Mouse (Mus musculus) hindbrain, embryonic 16.5 days (tissue): ENCODE data around the gene Zfp280b. TPM values are rescaled to one million over a fixed set of nuclear protein-coding genes. Genes with fewer than 3 reads are reported as not detected.
"Not testable (repeated sequence)": the region's sequence is repeated elsewhere in the genome, so short reads cannot be mapped to it uniquely, and the experiment has no call there.

Experiments used
- ATAC-seq: fragments of 200-750 bp; cut with Nextera tagmentation; 2 replicates; pipeline ENCODE4 v1.8.0; 2017; ENCODE audit warnings: moderate TSS enrichment, moderate library complexity
- H3K27ac ChIP-seq: fragments of 300-500 bp; sonication (generic); 2 replicates; pipeline ENCODE4 v1.5.1; 2014; ENCODE audit warnings: low read depth, mild to moderate bottlenecking, control low read depth, low read length, moderate library complexity
- H3K27me3 ChIP-seq: fragments of 300-500 bp; sonication (generic); replicated peaks from 2 replicates; pipeline ENCODE4 v1.6.1; 2014; ENCODE audit warnings: low read length; ENCODE audit not compliant: control insufficient read depth, insufficient read depth
- H3K36me3 ChIP-seq: fragments of 300-500 bp; sonication (generic); 2 replicates; pipeline ENCODE4 v1.6.1; 2014; ENCODE audit warnings: mild to moderate bottlenecking, low read length, moderate library complexity, mixed read lengths; ENCODE audit not compliant: control insufficient read depth, insufficient read depth
- H3K4me1 ChIP-seq: fragments of 300-500 bp; sonication (generic); 2 replicates; pipeline ENCODE4 v1.6.1; 2014; ENCODE audit warnings: low read depth, low read length; ENCODE audit not compliant: control insufficient read depth, insufficient read depth
- H3K4me2 ChIP-seq: fragments of 300-500 bp; sonication (generic); 2 replicates; pipeline ENCODE4 v1.6.1; 2014; ENCODE audit warnings: mild to moderate bottlenecking, low read length, control low read depth, moderate library complexity
- H3K4me3 ChIP-seq: fragments of 300-500 bp; sonication (generic); 2 replicates; pipeline ENCODE4 v1.5.1; 2014; ENCODE audit warnings: mild to moderate bottlenecking, low read length, control low read depth, moderate library complexity
- H3K9ac ChIP-seq: fragments of 300-500 bp; sonication (generic); 2 replicates; pipeline ENCODE4 v1.6.1; 2014; ENCODE audit warnings: low read depth, mild to moderate bottlenecking, control low read depth, low read length, moderate library complexity
- H3K9me3 ChIP-seq: fragments of 300-500 bp; sonication (generic); 2 replicates; pipeline ENCODE4 v1.6.1; 2014; ENCODE audit warnings: mild to moderate bottlenecking, low read length, moderate library complexity; ENCODE audit not compliant: control insufficient read depth
- WGBS: fragments of 180-500 bp; shearing (Covaris S2); extraction: QIAGEN DNeasy Blood & Tissue Kit; methylation state at CpG from one replicate; pipeline ENCODE4 v1.1.7; 2014; 5-methylcytosine and 5-hydroxymethylcytosine counted together
- polyA plus RNA-seq: library from polyadenylated mRNA; unstranded; fragments of >200 nt; fragmentation: Nextera tagmentation; extraction: Ambion mirVana; gene quantifications from 2 replicates; pipeline ENCODE4 v1.2.1, GENCODE M21; 2015

The Zfp280b gene
- polyA plus RNA-seq, 1 experiment from 2014 or later, result 10.3 TPM

DNA sequence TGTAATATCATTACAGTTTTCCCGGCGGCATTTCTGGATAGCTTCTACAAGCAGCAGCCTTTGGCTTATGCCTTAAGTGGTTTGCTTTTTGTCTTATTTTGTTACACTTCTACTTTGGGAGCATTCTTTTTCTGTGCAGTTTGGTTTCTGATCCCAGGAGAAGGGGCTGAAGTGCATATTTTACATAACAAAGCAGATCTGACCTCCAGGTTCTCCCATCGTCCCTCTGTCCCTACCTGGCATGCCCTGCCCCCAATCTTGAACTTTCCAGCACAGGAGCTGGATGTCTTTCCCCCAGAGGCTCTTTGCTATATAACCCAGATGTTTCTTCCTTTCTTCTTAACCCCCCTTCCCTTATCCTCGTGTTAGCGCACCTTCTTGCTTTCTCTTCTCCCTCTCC is 12.9 kb downstream of the Zfp280b start:
- no peak overlapping the region for H3K4me3 ChIP-seq
- H3K27ac ChIP-seq, result no peak overlapping the region
- no peaks in the 10 kb centered on the region for H3K9me3 ChIP-seq
- H3K4me1 ChIP-seq, result no peaks in the 10 kb centered on the region
- H3K36me3 ChIP-seq, result peaks cover 14% of the 10 kb centered on the region
- no peak overlapping the region for H3K9ac ChIP-seq
- no peak for ATAC-seq
- WGBS, result 51% methylated on average over 5 of the region's 5 CpGs
- no peaks in the 10 kb centered on the region for H3K27me3 ChIP-seq
- H3K4me2 ChIP-seq, result no peak overlapping the region

DNA sequence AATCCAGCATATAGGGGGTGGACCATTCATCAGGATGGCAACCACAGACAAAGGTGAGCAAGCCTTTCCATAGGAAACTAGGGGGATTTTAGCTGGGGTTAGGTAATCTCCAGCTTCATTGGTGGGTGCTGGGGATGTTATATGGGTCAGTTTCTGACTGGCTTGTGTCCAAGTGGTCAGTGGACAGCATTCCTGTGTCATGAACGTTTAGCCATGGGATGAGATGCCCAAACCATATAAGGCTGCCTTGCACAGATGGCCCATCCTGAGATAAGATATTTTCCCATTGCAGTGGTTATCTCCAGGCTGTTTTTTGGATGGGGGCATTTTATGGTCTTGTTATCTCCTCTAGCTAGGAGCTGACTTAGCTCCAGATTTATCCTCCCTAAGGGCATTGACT is 14.3 kb downstream of the Zfp280b start:
- H3K9ac ChIP-seq, result no peak overlapping the region
- no peaks in the 10 kb centered on the region for H3K9me3 ChIP-seq
- no peak overlapping the region for H3K4me2 ChIP-seq
- H3K27ac ChIP-seq, result no peak overlapping the region
- 64% methylated on average over 1 of the region's 1 CpGs for WGBS
- no peak overlapping the region for H3K4me3 ChIP-seq
- no peaks in the 10 kb centered on the region for H3K4me1 ChIP-seq
- ATAC-seq, result no peak
- H3K27me3 ChIP-seq, result no peaks in the 10 kb centered on the region
- peaks cover 6% of the 10 kb centered on the region for H3K36me3 ChIP-seq

DNA sequence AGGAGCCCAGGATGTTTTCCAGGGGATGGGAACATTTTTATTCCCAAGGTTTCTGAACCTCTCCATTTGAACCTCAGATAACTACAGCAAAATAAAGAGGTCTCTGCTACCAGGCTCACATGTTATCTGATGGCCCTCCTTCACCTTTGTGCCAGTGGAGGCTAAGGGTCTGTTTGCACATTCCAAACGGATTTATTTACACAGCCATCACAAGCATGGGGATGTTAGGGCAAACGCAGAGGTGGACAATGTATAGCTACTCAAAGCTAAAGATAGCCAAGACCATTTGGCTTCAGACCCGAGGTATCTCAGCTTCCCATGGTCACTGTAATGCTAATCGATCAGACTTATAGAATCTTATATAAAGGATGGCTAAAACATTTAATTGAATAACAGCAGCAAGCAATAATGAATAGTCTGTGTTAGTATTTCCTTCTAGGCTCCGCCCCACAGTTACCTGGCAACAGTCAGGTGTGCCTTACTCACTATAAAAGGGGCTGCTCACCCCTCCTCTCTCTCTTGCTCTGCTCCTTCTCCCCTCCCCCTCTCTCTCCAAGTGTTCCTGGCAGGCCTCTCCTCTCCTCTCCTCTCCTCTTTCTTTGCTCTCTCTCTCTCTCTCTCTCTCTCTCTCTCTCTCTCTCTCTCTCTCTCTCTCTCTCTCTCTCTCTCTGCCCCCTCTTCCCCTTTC is 14.9 kb downstream of the Zfp280b start:
- H3K27ac ChIP-seq, result no peak overlapping the region
- H3K36me3 ChIP-seq, result peaks cover 6% of the 10 kb centered on the region
- no peak overlapping the region for H3K9ac ChIP-seq
- no peak overlapping the region for H3K4me2 ChIP-seq
- no peak overlapping the region for H3K4me3 ChIP-seq
- 56% methylated on average over 5 of the region's 5 CpGs for WGBS
- no peaks in the 10 kb centered on the region for H3K9me3 ChIP-seq
- no peaks in the 10 kb centered on the region for H3K27me3 ChIP-seq
- ATAC-seq, result no peak
- H3K4me1 ChIP-seq, result no peaks in the 10 kb centered on the region

DNA sequence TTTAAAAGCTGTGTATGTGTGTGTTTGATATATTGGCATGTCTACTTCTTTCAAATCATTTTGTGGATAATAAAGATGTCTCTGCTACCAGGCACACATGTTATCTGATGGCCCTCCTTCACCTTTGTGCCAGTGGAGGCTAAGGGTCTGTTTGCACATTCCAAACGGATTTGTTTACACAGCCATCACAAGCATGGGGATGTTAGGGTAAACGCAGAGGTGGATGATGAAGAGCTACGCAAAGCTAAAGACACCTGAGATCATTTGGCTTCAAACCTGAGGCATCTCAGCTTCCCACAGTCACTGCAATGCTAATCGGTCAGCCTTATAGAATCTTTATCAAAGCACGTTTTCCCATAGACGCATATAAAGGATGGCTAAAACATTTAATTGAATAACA is 16.5 kb downstream of the Zfp280b start:
- Histone ChIP-seq H3K27ac (no peak overlapping the region), H3K9me3 (no peaks in the 10 kb centered on the region)
- 63% methylated on average over 6 of the region's 6 CpGs for WGBS

DNA sequence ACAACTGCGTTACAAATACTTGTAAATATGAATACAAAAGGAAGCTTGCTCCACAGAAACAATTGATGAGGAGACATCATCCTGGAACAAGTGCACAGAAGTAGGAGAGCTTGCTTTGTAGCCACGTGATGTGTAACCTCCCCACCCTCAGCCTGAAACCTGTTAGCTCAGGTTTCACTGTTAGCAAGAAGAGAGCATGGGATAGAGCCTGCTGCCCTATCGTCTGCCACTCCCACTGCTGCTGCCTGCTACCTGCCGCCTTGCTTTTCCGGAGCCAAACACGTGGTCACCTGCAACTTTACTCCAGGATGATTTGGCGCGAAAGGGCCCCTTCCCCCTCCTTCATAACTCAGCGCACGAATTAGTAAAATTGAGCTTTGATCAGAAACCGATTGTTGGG is 19.4 kb downstream of the Zfp280b start:
- Histone ChIP-seq H3K9ac (no peak overlapping the region), H3K4me2 (no peak overlapping the region), H3K27me3 (no peaks in the 10 kb centered on the region), H3K9me3 (no peaks in the 10 kb centered on the region), H3K36me3 (no peaks in the 10 kb centered on the region), H3K27ac (no peak overlapping the region), H3K4me1 (no peaks in the 10 kb centered on the region), H3K4me3 (no peak overlapping the region)
- WGBS, result 87% methylated on average over 11 of the region's 11 CpGs
- ATAC-seq, result no peak

More for the DNA sequence above, 16.5 kb downstream of the Zfp280b start:
- no peak overlapping the region for H3K4me2 ChIP-seq
- H3K4me1 ChIP-seq, result no peaks in the 10 kb centered on the region
- H3K27me3 ChIP-seq, result no peaks in the 10 kb centered on the region
- no peak for ATAC-seq
- H3K9ac ChIP-seq, result no peak overlapping the region
- H3K4me3 ChIP-seq, result no peak overlapping the region
- H3K36me3 ChIP-seq, result peaks cover 3% of the 10 kb centered on the region; the same call in 1 of the 2 replicates

DNA sequence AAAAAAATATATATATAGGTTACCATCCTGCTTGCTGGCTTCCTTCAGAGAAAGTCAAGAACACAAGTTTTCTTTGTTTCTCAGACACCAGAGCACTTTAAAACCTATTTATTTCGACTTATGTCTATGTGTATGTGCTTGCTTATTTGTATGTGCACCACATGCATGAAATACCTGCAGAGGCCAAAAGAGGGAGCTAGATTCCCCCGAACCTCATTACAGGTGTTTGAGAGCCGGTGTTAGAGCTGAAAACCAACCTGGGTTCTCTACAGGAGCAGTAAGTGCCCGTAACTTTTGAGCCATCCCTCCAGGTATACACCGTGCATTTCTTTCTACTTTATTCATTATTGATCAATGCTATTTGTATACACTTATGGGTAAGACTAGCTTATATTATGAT is 30.0 kb downstream of the Zfp280b start:
- no peak overlapping the region for H3K4me3 ChIP-seq
- no peak overlapping the region for H3K27ac ChIP-seq
- H3K27me3 ChIP-seq, result no peaks in the 10 kb centered on the region
- WGBS, result 92% methylated on average over 5 of the region's 5 CpGs
- H3K4me1 ChIP-seq, result no peaks in the 10 kb centered on the region
- H3K9ac ChIP-seq, result no peak overlapping the region
- no peak overlapping the region for H3K4me2 ChIP-seq
- no peak for ATAC-seq
- no peaks in the 10 kb centered on the region for H3K36me3 ChIP-seq
- no peaks in the 10 kb centered on the region for H3K9me3 ChIP-seq

DNA sequence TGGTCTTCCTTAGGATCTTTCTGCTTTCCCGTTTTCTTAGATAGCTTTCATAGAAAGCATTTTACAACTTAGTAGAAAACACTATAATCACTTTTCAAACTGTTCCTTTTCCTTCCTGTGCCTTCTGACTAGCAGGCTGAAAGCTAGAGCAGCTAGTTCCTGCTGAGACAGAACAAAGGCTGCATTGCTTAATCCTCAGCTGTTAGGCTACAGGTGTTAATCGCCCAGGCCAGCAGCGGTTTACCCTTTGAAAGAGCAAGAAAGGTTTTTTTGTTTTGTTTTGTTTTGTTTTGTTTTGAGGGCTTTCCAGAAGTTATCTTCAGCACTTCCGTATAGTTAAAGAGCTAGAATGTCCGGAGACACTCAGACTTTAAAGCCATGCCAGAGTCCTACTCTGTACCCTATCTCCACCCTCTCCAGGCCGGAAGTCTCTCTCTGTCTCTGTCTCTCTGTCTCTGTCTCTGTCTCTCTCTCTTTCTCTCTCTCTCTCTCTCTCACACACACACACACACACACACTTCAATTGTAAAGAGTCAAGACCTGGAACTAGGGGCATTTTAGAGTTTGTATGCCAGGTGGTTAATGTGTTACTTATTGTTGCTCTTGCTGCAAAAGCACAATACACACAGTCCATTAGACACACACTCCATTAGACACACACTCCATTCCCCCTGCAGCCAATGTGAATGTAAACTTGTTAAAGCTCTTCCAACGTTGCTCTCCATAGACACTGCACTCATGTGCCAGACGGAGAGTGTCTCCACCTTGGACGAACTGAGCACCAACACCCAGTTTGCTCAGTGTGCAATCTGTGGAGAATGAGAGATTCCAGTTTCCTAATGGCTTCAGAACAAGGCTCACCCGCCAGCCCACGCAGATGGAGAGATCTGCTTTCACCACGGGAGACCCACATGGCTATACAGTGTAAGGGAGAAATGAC is 35.5 kb downstream of the Zfp280b start:
- no peaks in the 10 kb centered on the region for H3K36me3 ChIP-seq
- ATAC-seq, result no peak; the same call in 1 of the 2 replicates
- no peak overlapping the region for H3K4me3 ChIP-seq
- no peaks in the 10 kb centered on the region for H3K9me3 ChIP-seq
- no peak overlapping the region for H3K4me2 ChIP-seq
- H3K4me1 ChIP-seq, result no peaks in the 10 kb centered on the region
- no peaks in the 10 kb centered on the region for H3K27me3 ChIP-seq
- 26% methylated on average over 12 of the region's 12 CpGs for WGBS
- no peak overlapping the region for H3K9ac ChIP-seq
- H3K27ac ChIP-seq, result no peak overlapping the region

DNA sequence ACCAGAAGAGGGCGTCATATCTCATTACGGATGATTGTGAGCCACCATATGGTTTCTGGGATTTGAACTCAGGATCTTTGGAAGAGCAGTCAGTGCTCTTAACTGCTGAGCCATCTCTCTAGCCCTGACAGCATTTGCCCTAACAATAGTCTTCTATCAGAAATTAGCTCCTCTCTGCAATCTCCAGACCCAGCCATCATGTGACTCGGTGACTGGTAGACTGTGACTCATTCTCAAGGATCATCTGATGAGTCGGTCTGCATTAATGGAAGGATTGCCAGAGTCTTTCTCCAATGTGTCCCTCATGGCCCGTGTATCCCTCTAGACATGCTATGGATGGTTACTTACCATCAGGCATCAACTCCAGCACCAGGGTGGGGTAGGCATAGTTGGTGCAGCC is 39.6 kb downstream of the Zfp280b start:
- H3K9me3 ChIP-seq, H3K4me3 ChIP-seq, H3K4me1 ChIP-seq, H3K4me2 ChIP-seq, H3K27me3 ChIP-seq, H3K9ac ChIP-seq, H3K36me3 ChIP-seq, H3K27ac ChIP-seq, ATAC-seq: not testable (repeated sequence)
- WGBS, result 94% methylated on average over 5 of the region's 5 CpGs

DNA sequence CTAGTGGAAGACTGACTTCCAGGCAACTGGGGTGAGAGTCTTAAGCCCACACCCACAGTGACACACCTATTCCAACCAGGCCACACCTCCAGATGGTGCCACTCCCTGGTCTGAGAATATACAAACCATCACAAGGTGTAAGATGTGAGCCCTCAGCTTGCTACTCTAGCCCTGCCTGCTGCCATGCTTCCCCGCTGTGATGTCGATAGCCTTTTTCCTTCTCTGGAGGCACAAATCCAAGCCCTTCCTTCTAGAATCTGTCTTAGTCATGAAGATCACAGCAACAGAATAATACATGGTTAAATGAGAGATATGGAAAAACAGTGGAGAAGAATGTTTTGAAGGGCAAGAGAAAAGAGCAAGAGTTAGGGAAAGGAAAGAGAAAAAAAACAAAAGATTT is 44.6 kb downstream of the Zfp280b start:
- H3K27me3 ChIP-seq, H3K4me1 ChIP-seq, H3K36me3 ChIP-seq, ATAC-seq, H3K9ac ChIP-seq, H3K9me3 ChIP-seq, H3K27ac ChIP-seq, H3K4me3 ChIP-seq, H3K4me2 ChIP-seq: not testable (repeated sequence)
- 91% methylated on average over 2 of the region's 2 CpGs for WGBS
